Mouse (Mus musculus): ENCODE measurements around the gene Bicra. TPM values are rescaled to one million over a fixed set of nuclear protein-coding genes. Genes with fewer than 3 reads are reported as not detected.

The Bicra gene
- polyA plus RNA-seq, 1 experiment from 2014 or later: 2.3 TPM

DNA sequence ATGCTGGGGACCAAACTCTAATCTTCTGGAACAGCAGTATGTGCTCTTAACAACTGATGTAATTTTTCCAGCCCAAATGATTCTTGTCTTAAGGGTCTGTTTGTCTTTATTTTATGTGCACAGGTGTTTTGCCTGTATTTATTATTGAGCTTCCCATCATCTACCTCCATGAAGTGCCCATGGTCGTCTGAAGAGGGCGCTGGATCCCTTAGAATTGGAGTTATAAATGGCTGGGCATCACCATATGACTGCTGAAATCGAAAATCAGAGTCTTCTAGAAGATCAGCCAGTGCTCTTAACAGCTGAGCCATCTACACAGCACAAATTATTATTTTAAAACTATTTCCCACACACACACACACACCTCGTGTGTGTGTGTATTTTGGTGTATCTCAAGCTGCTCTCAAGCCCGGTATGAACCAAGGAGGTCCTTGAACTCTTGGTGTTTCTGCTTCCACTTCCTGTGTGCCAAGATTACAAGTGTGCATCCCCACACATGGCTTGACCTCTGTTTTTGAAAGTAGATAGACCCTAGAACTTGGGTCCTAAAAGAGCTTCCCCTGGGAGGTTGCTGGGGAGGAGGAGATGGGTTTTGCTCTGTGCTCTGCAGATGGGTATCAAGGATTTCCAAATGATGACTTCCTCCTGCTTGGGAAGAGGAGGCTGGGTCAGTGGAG is 8.9 kb upstream of the Bicra start:
- Histone ChIP-seq H3K4me3 (ENCODE audit: low read depth, low read length) (no peak overlapping the region), H3K27me3 (replicated peaks; ENCODE audit: insufficient read depth, low read length) (0 out of 2 replicates have a peak, but pooled peaks cover 4% of the 10 kb centered on the region), H3K9me3 (ENCODE audit: low read length) (no peaks in the 10 kb centered on the region), H3K9ac (replicated peaks; ENCODE audit: low read depth) (no peak overlapping the region), H3K27ac (ENCODE audit: low read length) (no peak overlapping the region), H3K4me1 (ENCODE audit: insufficient read depth, low read depth, low read length) (no peaks in the 10 kb centered on the region), H3K4me2 (replicated peaks; ENCODE audit: low read depth, low read length) (no peak overlapping the region), H3K36me3 (ENCODE audit: insufficient read depth, low read length) (no peaks in the 10 kb centered on the region)
- DNase-seq (ENCODE audit: low spot score): peak; percentile 38
- TF ChIP-seq EP300 (IDR thresholded peaks at IDR 0.05): no peak
- TF ChIP-seq CTCF (IDR thresholded peaks at IDR 0.05): peak; percentile 64
- WGBS: 11% methylated on average over 5 of the region's 5 CpGs
- ATAC-seq: no peak

DNA sequence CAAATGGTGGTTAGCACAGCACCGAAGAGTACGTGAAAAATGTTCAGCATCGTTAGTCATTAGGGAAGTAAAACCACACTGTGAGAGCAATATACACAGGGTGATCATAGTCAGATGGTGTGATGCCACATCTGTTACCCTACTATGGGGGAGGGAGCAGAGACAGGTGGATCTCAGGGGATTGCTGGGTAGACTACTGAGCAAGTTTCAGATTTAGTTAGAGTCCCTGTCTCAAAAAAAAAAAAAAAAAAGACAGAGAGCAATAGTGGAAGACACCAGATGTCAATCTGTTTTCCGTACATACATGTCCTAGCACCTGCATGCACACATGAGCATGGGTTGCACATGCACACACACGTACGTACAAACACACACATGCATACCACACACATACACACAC is 7.9 kb upstream of the Bicra start:
- Histone ChIP-seq H3K4me1 (ENCODE audit: insufficient read depth, low read depth, low read length) (no peaks in the 10 kb centered on the region), H3K9me3 (ENCODE audit: low read length) (no peaks in the 10 kb centered on the region), H3K4me2 (replicated peaks; ENCODE audit: low read depth, low read length) (no peak overlapping the region), H3K27me3 (replicated peaks; ENCODE audit: insufficient read depth, low read length) (no peaks in the 10 kb centered on the region), H3K9ac (replicated peaks; ENCODE audit: low read depth) (no peak overlapping the region), H3K4me3 (ENCODE audit: low read depth, low read length) (no peak overlapping the region), H3K36me3 (ENCODE audit: insufficient read depth, low read length) (no peaks in the 10 kb centered on the region), H3K27ac (ENCODE audit: low read length) (no peak overlapping the region)
- 83% methylated on average over 6 of the region's 6 CpGs for WGBS
- ATAC-seq (no peak), DNase-seq (ENCODE audit: low spot score) (no peak)
- no peak for TF ChIP-seq CTCF (IDR thresholded peaks at IDR 0.05)
- no peak for TF ChIP-seq EP300 (IDR thresholded peaks at IDR 0.05)

DNA sequence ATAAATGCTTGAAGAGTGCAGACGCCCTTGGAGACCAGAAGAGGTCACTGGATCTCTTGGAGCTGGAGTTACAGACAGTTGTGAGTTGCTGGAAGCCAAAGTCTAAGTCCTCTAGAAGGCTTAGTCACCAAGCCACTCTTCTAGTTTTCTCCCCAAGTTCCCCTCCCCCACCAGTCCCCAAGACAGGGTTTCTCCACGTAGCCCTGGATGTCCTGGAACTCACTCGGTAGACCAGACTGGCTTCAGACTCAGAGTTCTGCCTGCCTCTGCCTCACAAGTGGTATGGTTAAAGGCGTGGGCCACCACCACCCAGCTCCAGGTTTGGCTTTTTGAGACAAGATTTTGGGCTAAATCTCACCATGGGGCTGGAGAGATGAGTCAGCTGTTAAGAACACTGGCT is 7.2 kb upstream of the Bicra start:
- Histone ChIP-seq H3K9me3 (ENCODE audit: low read length) (no peaks in the 10 kb centered on the region), H3K9ac (replicated peaks; ENCODE audit: low read depth) (no peak overlapping the region), H3K4me1 (ENCODE audit: insufficient read depth, low read depth, low read length) (no peaks in the 10 kb centered on the region), H3K27me3 (replicated peaks; ENCODE audit: insufficient read depth, low read length) (no peaks in the 10 kb centered on the region), H3K4me3 (ENCODE audit: low read depth, low read length) (no peak overlapping the region), H3K4me2 (replicated peaks; ENCODE audit: low read depth, low read length) (no peak overlapping the region), H3K27ac (ENCODE audit: low read length) (no peak overlapping the region), H3K36me3 (ENCODE audit: insufficient read depth, low read length) (no peaks in the 10 kb centered on the region)
- DNase-seq (ENCODE audit: low spot score) (no peak), ATAC-seq (no peak)
- WGBS: 61% methylated on average over 4 of the region's 4 CpGs
- TF ChIP-seq EP300 (IDR thresholded peaks at IDR 0.05) (no peak), CTCF (IDR thresholded peaks at IDR 0.05) (no peak)

DNA sequence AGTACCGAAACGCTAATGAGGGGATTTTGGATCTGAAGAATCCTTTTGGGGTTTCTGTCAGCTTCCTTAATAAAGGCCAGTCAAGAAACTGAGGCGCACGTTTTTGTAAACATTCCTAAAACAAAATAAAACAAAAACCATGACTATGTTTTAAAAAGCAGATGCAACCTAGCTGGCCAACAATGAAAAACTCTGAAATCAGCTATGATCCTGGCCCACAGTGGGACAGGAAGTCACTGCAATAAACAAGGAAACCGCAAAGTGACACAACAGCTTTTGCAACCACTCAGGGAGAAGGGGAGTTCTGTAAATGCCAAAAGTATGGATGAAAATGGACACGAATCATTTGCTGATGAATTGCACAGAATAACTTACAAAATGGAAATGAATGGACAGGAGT is 5.4 kb upstream of the Bicra start:
- WGBS: 4% methylated on average over 6 of the region's 6 CpGs
- no peak overlapping the region; the same call in 1 of the 2 replicates for H3K9ac ChIP-seq (replicated peaks; ENCODE audit: low read depth)

DNA sequence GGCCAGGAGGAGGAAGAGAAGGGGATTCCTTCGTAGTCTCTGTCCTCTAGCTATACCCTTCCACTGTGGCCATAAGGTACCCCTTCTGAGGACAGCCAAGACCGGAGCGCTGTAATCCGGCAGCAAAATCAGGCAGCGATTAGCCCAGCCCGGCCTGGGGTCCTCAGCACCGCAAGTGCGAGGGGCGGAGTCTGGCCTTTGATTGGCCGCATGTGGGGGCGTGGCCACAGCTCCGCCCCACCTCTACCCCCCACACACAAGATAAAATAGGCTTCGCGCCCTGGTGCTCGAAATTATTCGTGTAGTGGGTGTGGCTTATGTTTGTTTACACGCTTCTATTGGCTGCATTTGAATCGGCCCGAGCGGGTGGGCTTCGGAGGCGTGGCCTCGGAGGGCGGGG is 5.0 kb upstream of the Bicra start:
- peak overlapping the region; percentile 55 for H3K4me3 ChIP-seq (ENCODE audit: low read depth, low read length)
- ATAC-seq (peak; percentile 85), DNase-seq (ENCODE audit: low spot score) (peak; percentile 99)
- H3K36me3 ChIP-seq (ENCODE audit: insufficient read depth, low read length): no peaks in the 10 kb centered on the region
- H3K9me3 ChIP-seq (ENCODE audit: low read length): no peaks in the 10 kb centered on the region
- H3K4me2 ChIP-seq (replicated peaks; ENCODE audit: low read depth, low read length): peak overlapping the region; percentile 86
- peaks cover 15% of the 10 kb centered on the region; the same call in 1 of the 2 replicates for H3K4me1 ChIP-seq (ENCODE audit: insufficient read depth, low read depth, low read length)
- WGBS: 2% methylated on average over 24 of the region's 24 CpGs
- H3K27me3 ChIP-seq (replicated peaks; ENCODE audit: insufficient read depth, low read length): no peaks in the 10 kb centered on the region
- peak overlapping the region; percentile 51 for H3K9ac ChIP-seq (replicated peaks; ENCODE audit: low read depth)
- peak overlapping the region; percentile 94 for H3K27ac ChIP-seq (ENCODE audit: low read length)
- TF ChIP-seq CTCF (IDR thresholded peaks at IDR 0.05) (no peak), EP300 (IDR thresholded peaks at IDR 0.05) (no peak; the same call in 1 of the 2 replicates)

More for the DNA sequence above, 5.4 kb upstream of the Bicra start:
- ATAC-seq (peak; percentile 30; the same call in 1 of the 2 replicates), DNase-seq (ENCODE audit: low spot score) (peak; percentile 80)
- no peak for TF ChIP-seq CTCF (IDR thresholded peaks at IDR 0.05)
- peak; percentile 63 for TF ChIP-seq EP300 (IDR thresholded peaks at IDR 0.05)
- Histone ChIP-seq H3K4me1 (ENCODE audit: insufficient read depth, low read depth, low read length) (peaks cover 15% of the 10 kb centered on the region; the same call in 1 of the 2 replicates), H3K4me2 (replicated peaks; ENCODE audit: low read depth, low read length) (peak overlapping the region; percentile 86), H3K27me3 (replicated peaks; ENCODE audit: insufficient read depth, low read length) (no peaks in the 10 kb centered on the region), H3K36me3 (ENCODE audit: insufficient read depth, low read length) (no peaks in the 10 kb centered on the region), H3K27ac (ENCODE audit: low read length) (peak overlapping the region; percentile 75), H3K9me3 (ENCODE audit: low read length) (no peaks in the 10 kb centered on the region), H3K4me3 (ENCODE audit: low read depth, low read length) (peak overlapping the region; percentile 55)

DNA sequence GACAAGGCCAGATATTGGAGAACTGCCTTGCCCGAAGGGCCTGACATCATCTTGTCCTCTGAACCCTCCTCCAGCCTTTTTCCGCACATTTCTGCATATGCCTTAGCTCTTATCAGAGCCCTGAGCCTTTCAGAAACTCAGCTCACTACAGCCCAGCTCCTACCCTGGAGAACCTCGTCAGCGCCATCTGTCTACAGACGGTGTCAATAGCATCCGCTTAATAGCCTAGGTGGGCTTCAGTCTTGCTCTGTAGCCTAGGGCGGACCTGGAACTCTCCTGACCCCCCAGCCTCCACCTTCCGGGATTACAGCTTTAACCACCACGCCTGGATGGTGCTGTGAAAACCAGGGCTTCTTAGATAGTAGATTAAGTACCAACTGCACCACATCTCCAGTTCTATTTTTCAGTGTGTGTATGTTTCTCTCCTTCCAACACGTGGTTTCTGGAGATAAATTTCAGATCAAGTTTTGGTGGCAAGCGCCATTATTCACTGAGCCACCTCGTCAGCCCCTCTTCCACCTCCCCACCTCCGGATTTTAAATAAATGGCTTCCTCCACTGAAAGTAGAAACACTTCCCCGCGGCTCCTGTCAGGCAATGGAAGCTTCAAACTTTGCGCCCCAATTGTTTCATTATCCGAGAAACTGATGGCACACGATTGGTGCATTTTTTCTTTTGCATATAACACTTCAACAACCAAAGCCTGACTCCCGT is 4.3 kb upstream of the Bicra start:
- TF ChIP-seq CTCF (IDR thresholded peaks at IDR 0.05): peak; percentile 88
- no peak for TF ChIP-seq EP300 (IDR thresholded peaks at IDR 0.05)
- H3K4me2 ChIP-seq (replicated peaks; ENCODE audit: low read depth, low read length): peak overlapping the region; percentile 86
- ATAC-seq (peak; percentile 39), DNase-seq (ENCODE audit: low spot score) (peak; percentile 91)
- H3K27ac ChIP-seq (ENCODE audit: low read length): peak overlapping the region; percentile 94
- no peaks in the 10 kb centered on the region for H3K36me3 ChIP-seq (ENCODE audit: insufficient read depth, low read length)
- H3K9ac ChIP-seq (replicated peaks; ENCODE audit: low read depth): peak overlapping the region; percentile 51
- peaks cover 15% of the 10 kb centered on the region; the same call in 1 of the 2 replicates for H3K4me1 ChIP-seq (ENCODE audit: insufficient read depth, low read depth, low read length)
- no peaks in the 10 kb centered on the region for H3K27me3 ChIP-seq (replicated peaks; ENCODE audit: insufficient read depth, low read length)
- H3K9me3 ChIP-seq (ENCODE audit: low read length): no peaks in the 10 kb centered on the region
- WGBS: 2% methylated on average over 19 of the region's 19 CpGs
- H3K4me3 ChIP-seq (ENCODE audit: low read depth, low read length): peak overlapping the region; percentile 55
